9 mouse cellular contexts compared by ENCODE assay signal in genomic region chr11:120467736-120468092, GRCm38 (mm10). TPM values are rescaled to one million over a fixed set of nuclear protein-coding genes. Genes with fewer than 3 reads are reported as not detected.
DNase-seq lines count a peak whose midpoint lies in the region; ATAC-seq and TF ChIP-seq lines count a peak whose summit lies in the region.
"Had no signal": no experiment of that assay in that cellular context is flagged by ENCODE, and none has a peak within 500 bp of the region (broad histone marks: within the 10 kb centered on the region; RNA-seq: fewer than 3 reads in every experiment).

No protein-coding gene starts in this region.

- H3K27me3 ChIP-seq in heart, embryonic 10.5 days (ENCODE audit: insufficient read depth, poor library complexity, severe bottlenecking), result no peaks in the 10 kb centered on the region
- H3K27me3 ChIP-seq in thymus, adult 2 months (ENCODE audit: control insufficient read depth, insufficient read depth, low read length), result no peaks in the 10 kb centered on the region
- H3K27me3 ChIP-seq in liver, embryonic 12.5 days (replicated peaks), result no peaks in the 10 kb centered on the region

- H3K9ac ChIP-seq in liver, embryonic 12.5 days, result peak overlapping the region; percentile 87

- H3K27ac ChIP-seq in heart, embryonic 10.5 days, result peak overlapping the region; percentile 82
- no peak overlapping the region for H3K27ac ChIP-seq in thymus, adult 2 months (ENCODE audit: control insufficient read depth, insufficient read depth, low read length)
- H3K27ac ChIP-seq in liver, embryonic 12.5 days, result peak overlapping the region; percentile 78

- H3K36me3 ChIP-seq in heart, embryonic 10.5 days, result peaks cover 67% of the 10 kb centered on the region
- H3K36me3 ChIP-seq in thymus, adult 2 months (ENCODE audit: control insufficient read depth, insufficient read depth, low read length), result peaks cover 14% of the 10 kb centered on the region
- peaks cover 71% of the 10 kb centered on the region for H3K36me3 ChIP-seq in liver, embryonic 12.5 days

- H3K4me3 ChIP-seq in heart, embryonic 10.5 days, result peak overlapping the region; percentile 90
- peak overlapping the region; percentile 70 for H3K4me3 ChIP-seq in thymus, adult 2 months (ENCODE audit: control insufficient read depth, insufficient read depth, low read length)
- H3K4me3 ChIP-seq in liver, embryonic 12.5 days, result peak overlapping the region; percentile 82

- 1% methylated on average over 33 of the region's 33 CpGs for WGBS in heart, embryonic 10.5 days
- WGBS in thymus, adult 2 months, result under 1% methylated on average over 33 of the region's 33 CpGs
- WGBS in liver, embryonic 12.5 days (ENCODE audit: insufficient replicate concordance), result under 1% methylated on average over 33 of the region's 33 CpGs

- TF ChIP-seq POLR2A in thymus, adult 2 months (IDR thresholded peaks at IDR 0.05; ENCODE audit: control insufficient read depth, extremely low read depth, insufficient read depth, low read length, poor library complexity), result no peak

- peak; percentile 70 for ATAC-seq in liver, embryonic 12.5 days

- H3K4me1 ChIP-seq in heart, embryonic 10.5 days, result peaks cover 21% of the 10 kb centered on the region
- H3K4me1 ChIP-seq in thymus, adult 2 months (replicated peaks; ENCODE audit: control insufficient read depth, insufficient read depth, low read length), result peaks cover 9% of the 10 kb centered on the region
- H3K4me1 ChIP-seq in liver, embryonic 12.5 days, result peaks cover 38% of the 10 kb centered on the region

- TF ChIP-seq CTCF in thymus, adult 2 months (IDR thresholded peaks at IDR 0.05; ENCODE audit: borderline replicate concordance, control insufficient read depth, extremely low read depth, insufficient read depth, low read length, poor library complexity), result no peak

- H3K9me3 ChIP-seq in heart, embryonic 10.5 days, result no peaks in the 10 kb centered on the region
- H3K9me3 ChIP-seq in liver, embryonic 12.5 days (replicated peaks), result no peaks in the 10 kb centered on the region

- peak overlapping the region; percentile 96 for H3K4me2 ChIP-seq in liver, embryonic 12.5 days

- no peak for DNase-seq in heart, embryonic 10.5 days (ENCODE audit: low spot score)
- no peak for DNase-seq in heart, adult 8-10 months (ENCODE audit: low spot score)
- no peak for DNase-seq in thymus, adult 2 months
- no peak for DNase-seq in thymus, adult 18-20 months
- no peak for DNase-seq in adrenal gland, adult 18-20 months (ENCODE audit: low spot score in 2 of 2)
- DNase-seq in c-Kit-positive CD71-positive TER-119-positive erythroid progenitor cells, embryonic 14.5 days (ENCODE audit: low spot score), result no peak
- no peak for DNase-seq in spleen, postnatal 14 days (ENCODE audit: low spot score in 2 of 2)

RNA-seq across cellular contexts. Expression of gene Arl16, which starts 0.3 kb away (rescaled TPM):
- 46.0 and 52.2 TPM in 2 replicates for polyA plus RNA-seq in heart, embryonic 10.5 days (2016; fragmentation: Nextera tagmentation; extraction: Ambion mirVana)
- 10 to 100 TPM; 10.7 to 12.1 (median 11.8) TPM for total RNA-seq in heart, adult 8-10 months (2022)
- polyA plus RNA-seq in thymus, adult 2 months (2012; rRNA removed), result 25.9 and 28.4 TPM in 2 replicates
- polyA plus RNA-seq in liver, embryonic 12.5 days (2016; fragmentation: Nextera tagmentation; extraction: Ambion mirVana), result 22.3 and 24.2 TPM in 2 replicates
- 10 to 100 TPM; 21.5 to 22.3 TPM for total RNA-seq in adrenal gland, adult 18-20 months (2021)

RNA-seq across cellular contexts. Expression of gene Ccdc137, which starts 9.8 kb away (rescaled TPM):
- 27.0 and 36.1 TPM in 2 replicates for polyA plus RNA-seq in heart, embryonic 10.5 days (2016; fragmentation: Nextera tagmentation; extraction: Ambion mirVana)
- 1 to 10 TPM; 5.7 to 8.0 (median 7.1) TPM for total RNA-seq in heart, adult 8-10 months (2022)
- polyA plus RNA-seq in thymus, adult 2 months (2012; rRNA removed), result 25.6 and 30.1 TPM in 2 replicates
- 31.3 and 32.3 TPM in 2 replicates for polyA plus RNA-seq in liver, embryonic 12.5 days (2016; fragmentation: Nextera tagmentation; extraction: Ambion mirVana)
- total RNA-seq in adrenal gland, adult 18-20 months (2021), result 10 to 100 TPM; 36.0 to 37.3 TPM

RNA-seq across cellular contexts. Expression of gene Oxld1, which starts 9.8 kb away (rescaled TPM):
- 16.7 and 17.6 TPM in 2 replicates for polyA plus RNA-seq in heart, embryonic 10.5 days (2016; fragmentation: Nextera tagmentation; extraction: Ambion mirVana)
- total RNA-seq in heart, adult 8-10 months (2022), result 10 to 100 TPM; 64.4 to 76.6 (median 70.0) TPM
- 15.5 and 17.3 TPM in 2 replicates for polyA plus RNA-seq in thymus, adult 2 months (2012; rRNA removed)
- polyA plus RNA-seq in liver, embryonic 12.5 days (2016; fragmentation: Nextera tagmentation; extraction: Ambion mirVana), result 8.1 and 9.6 TPM in 2 replicates
- 10 to 100 TPM; 19.8 to 30.4 TPM for total RNA-seq in adrenal gland, adult 18-20 months (2021)

RNA-seq across cellular contexts. Expression of gene Pde6g, which starts 14.4 kb away (rescaled TPM):
- polyA plus RNA-seq in heart, embryonic 10.5 days (2016; fragmentation: Nextera tagmentation; extraction: Ambion mirVana), result 0.44 TPM in 1 of 2 replicates, not detected in the other
- under 1 TPM; 0.34 to 0.89 (median 0.66) TPM for total RNA-seq in heart, adult 8-10 months (2022)
- 0.55 and 0.64 TPM in 2 replicates for polyA plus RNA-seq in thymus, adult 2 months (2012; rRNA removed)
- polyA plus RNA-seq in liver, embryonic 12.5 days (2016; fragmentation: Nextera tagmentation; extraction: Ambion mirVana), result 0.13 and 0.25 TPM in 2 replicates
- total RNA-seq in adrenal gland, adult 18-20 months (2021), result under 1 TPM in 1 of 2 experiments, not detected in 1; 0.27 TPM
- total RNA-seq: common myeloid progenitor, adult 5-6 weeks had no signal

RNA-seq across cellular contexts. Expression of gene Mrpl12, which starts 16.7 kb away (rescaled TPM):
- 259 and 270 TPM in 2 replicates for polyA plus RNA-seq in heart, embryonic 10.5 days (2016; fragmentation: Nextera tagmentation; extraction: Ambion mirVana)
- total RNA-seq in heart, adult 8-10 months (2022), result 100 to 1,000 TPM; 233 to 251 (median 242) TPM
- polyA plus RNA-seq in thymus, adult 2 months (2012; rRNA removed), result 89.6 and 92.3 TPM in 2 replicates
- 161 and 166 TPM in 2 replicates for polyA plus RNA-seq in liver, embryonic 12.5 days (2016; fragmentation: Nextera tagmentation; extraction: Ambion mirVana)
- 100 to 1,000 TPM; 104 to 140 TPM for total RNA-seq in adrenal gland, adult 18-20 months (2021)
